Mouse (Mus musculus) adrenal gland, postnatal 36 days (tissue): ENCODE data around the gene Gm6401. TPM values are rescaled to one million over a fixed set of nuclear protein-coding genes. Genes with fewer than 3 reads are reported as not detected.
"Not testable (repeated sequence)": the region's sequence is repeated elsewhere in the genome, so short reads cannot be mapped to it uniquely, and the experiment has no call there.

Experiments
- DNase-seq, 2 experiments: peaks; one replicate each; pipeline ENCODE4 v3.0.0; 2021; ENCODE audit warnings: mixed read lengths in 1 of 2
- long read RNA-seq, 2 experiments: library from polyadenylated mRNA; stranded (forward); transcript quantifications; one replicate each; pipeline ENCODE4 v2.0.0; 2021; ENCODE audit warnings: borderline sequencing depth in 2 of 2
- total RNA-seq, 2 experiments: library from RNA; stranded (reverse); gene quantifications; 2 replicates each; pipeline ENCODE4 v1.2.3; 2021

Gene Gm6401
- not detected for total RNA-seq
- long read RNA-seq, experiment 1 = 0 reads
- long read RNA-seq, experiment 2 = 0 reads

- not testable (repeated sequence) for DNase-seq
Measured at GRCm38 (mm10) chr14:41967827-41968226, at the start of gene Gm6401. Gene Gm6401 (minus strand): TSS chr14:41967927.

GRCm38 (mm10) chr14:41983225-41983624, 15.5 kb upstream of the Gm6401 start, which contains the start of gene Gm3543:
Gene Gm3543 (minus strand): TSS chr14:41983325.
- DNase-seq = not testable (repeated sequence)

GRCm38 (mm10) chr14:41968596-41968995, 869 bp upstream of the Gm6401 start:
- DNase-seq = not testable (repeated sequence)

- not testable (repeated sequence) for DNase-seq
Measured at GRCm38 (mm10) chr14:41964095-41964494, 3.6 kb downstream of the Gm6401 start.

GRCm38 (mm10) chr14:41943695-41944094, 24.0 kb downstream of the Gm6401 start, which contains the start of gene 1700024B05Rik:
Gene 1700024B05Rik (plus strand): TSS chr14:41943995.
- not testable (repeated sequence) for DNase-seq

GRCm38 (mm10) chr14:41924649-41925048, 43.1 kb downstream of the Gm6401 start, which contains the start of gene 1700049E17Rik1:
Gene 1700049E17Rik1 (plus strand): TSS chr14:41924949.
- not testable (repeated sequence) for DNase-seq

Other genes with a start within 250 kb of the Gm6401 start
- gene Gm7929, start 217.3 kb downstream of the Gm6401 start, total RNA-seq = not detected
- gene Gm47189, start 195.5 kb downstream of the Gm6401 start, total RNA-seq = not detected
- gene Gm7980, start 60.6 kb downstream of the Gm6401 start, total RNA-seq = not detected
- not detected for gene 1700049E17Rik1, start 43.0 kb downstream of the Gm6401 start, total RNA-seq
- not detected for gene 1700024B05Rik, start 23.9 kb downstream of the Gm6401 start, total RNA-seq
- not detected for gene Gm3543, start 15.4 kb upstream of the Gm6401 start, total RNA-seq
- not detected for gene Gm7951, start 149.4 kb upstream of the Gm6401 start, total RNA-seq
- not detected for gene Gm17027, start 194.7 kb upstream of the Gm6401 start, total RNA-seq
- not detected for gene Gm3573, start 222.9 kb upstream of the Gm6401 start, total RNA-seq